Mouse (Mus musculus) limb, embryonic 11.5 days (tissue): ENCODE measurements at regions not wholly inside any gene's neighbourhood (a gene's known extent, or its start where the extent isn't known, plus 50 kb on each side); places are given as distances from the start of the nearest gene placed in this dataset.

Experiments used
- ATAC-seq: fragments of 200-750 bp; cut with Nextera tagmentation; 2 replicates; pipeline ENCODE4 v1.8.0; 2017; ENCODE audit warnings: low read depth; ENCODE audit not compliant: insufficient number of reproducible peaks, low FRiP score, low TSS enrichment
- DNase-seq: peaks from one replicate; pipeline ENCODE4 v3.0.0-alpha.2; 2015; ENCODE audit warnings: low spot score
- H3K27ac ChIP-seq: fragments of 300-500 bp; sonication (generic); replicated peaks from 2 replicates; pipeline ENCODE4 v1.5.1; 2014; ENCODE audit warnings: low read depth, mild to moderate bottlenecking, low read length
- H3K27me3 ChIP-seq: fragments of 300-500 bp; sonication (generic); 2 replicates; pipeline ENCODE4 v1.6.1; 2014; ENCODE audit warnings: mild to moderate bottlenecking, low read length, mixed read lengths; ENCODE audit not compliant: control insufficient read depth, insufficient read depth
- H3K36me3 ChIP-seq: fragments of 300-500 bp; sonication (generic); 2 replicates; pipeline ENCODE4 v1.6.1; 2014; ENCODE audit warnings: mild to moderate bottlenecking, low read length, moderate library complexity, mixed read lengths; ENCODE audit not compliant: control insufficient read depth, insufficient read depth
- H3K4me1 ChIP-seq: fragments of 300-500 bp; sonication (generic); 2 replicates; pipeline ENCODE4 v1.6.1; 2014; ENCODE audit warnings: low read length, mixed read lengths; ENCODE audit not compliant: control insufficient read depth, insufficient read depth
- H3K4me2 ChIP-seq: fragments of 300-500 bp; sonication (generic); 2 replicates; pipeline ENCODE4 v1.6.1; 2014; ENCODE audit warnings: low read depth, mild to moderate bottlenecking, moderate library complexity; ENCODE audit not compliant: severe bottlenecking
- H3K4me3 ChIP-seq: fragments of 300-500 bp; sonication (generic); 2 replicates; pipeline ENCODE4 v1.5.1; 2014; ENCODE audit warnings: low read depth, low read length
- H3K9ac ChIP-seq: fragments of 300-500 bp; sonication (generic); 2 replicates; pipeline ENCODE4 v1.6.1; 2014; ENCODE audit warnings: mild to moderate bottlenecking, low read length
- H3K9me3 ChIP-seq: fragments of 300-500 bp; sonication (generic); 2 replicates; pipeline ENCODE4 v1.6.1; 2016; ENCODE audit warnings: low read length; ENCODE audit not compliant: control insufficient read depth
- WGBS: fragments of 180-500 bp; shearing (Covaris S2); extraction: QIAGEN DNeasy Blood & Tissue Kit; methylation state at CpG from one replicate; pipeline ENCODE4 v1.1.7; 2014; 5-methylcytosine and 5-hydroxymethylcytosine counted together

GRCm38 (mm10) chr8:99954697-99955096 lies 538.4 kb upstream of the Cdh8 start:
- ATAC-seq: no peak
- no peaks in the 10 kb centered on the region for H3K36me3 ChIP-seq
- H3K9ac ChIP-seq: no peak overlapping the region
- DNase-seq: no peak
- no peak overlapping the region for H3K27ac ChIP-seq
- no peak overlapping the region for H3K4me3 ChIP-seq
- H3K27me3 ChIP-seq: no peaks in the 10 kb centered on the region
- no peak overlapping the region for H3K4me2 ChIP-seq
- no peaks in the 10 kb centered on the region for H3K4me1 ChIP-seq
- no peaks in the 10 kb centered on the region for H3K9me3 ChIP-seq

GRCm38 (mm10) chr8:99953876-99954275 lies 537.6 kb upstream of the Cdh8 start:
- Histone ChIP-seq H3K27ac (no peak overlapping the region), H3K9me3 (no peaks in the 10 kb centered on the region), H3K4me2 (no peak overlapping the region), H3K27me3 (no peaks in the 10 kb centered on the region), H3K9ac (no peak overlapping the region), H3K4me3 (no peak overlapping the region), H3K36me3 (no peaks in the 10 kb centered on the region), H3K4me1 (no peaks in the 10 kb centered on the region)
- DNase-seq (no peak), ATAC-seq (no peak)

DNA sequence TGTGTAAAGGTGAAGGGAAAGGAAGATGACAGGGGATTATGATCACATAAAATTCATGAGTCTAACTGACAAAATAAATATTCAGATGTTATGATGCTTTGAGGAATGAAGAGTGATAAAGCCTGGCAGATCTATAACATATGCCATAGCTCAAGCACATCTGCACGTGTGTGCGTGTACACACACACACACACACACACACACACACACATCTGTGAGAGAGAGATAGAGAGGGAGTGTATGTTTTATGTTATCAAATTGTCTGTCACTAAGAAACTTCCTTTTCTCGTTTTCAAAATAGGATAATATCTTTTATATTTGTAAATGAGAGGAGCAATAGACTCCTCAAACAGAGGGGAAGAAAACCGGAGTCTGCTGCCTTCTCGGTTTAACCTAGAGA lies 516.9 kb upstream of the Cdh8 start:
- WGBS: 87% methylated on average over 5 of the region's 5 CpGs
- DNase-seq (no peak), ATAC-seq (no peak)
- no peaks in the 10 kb centered on the region for H3K36me3 ChIP-seq
- H3K9ac ChIP-seq: no peak overlapping the region
- no peaks in the 10 kb centered on the region for H3K9me3 ChIP-seq
- H3K4me2 ChIP-seq: no peak overlapping the region
- H3K27me3 ChIP-seq: no peaks in the 10 kb centered on the region
- H3K4me1 ChIP-seq: no peaks in the 10 kb centered on the region
- H3K27ac ChIP-seq: no peak overlapping the region
- H3K4me3 ChIP-seq: no peak overlapping the region
